Mouse (Mus musculus): ENCODE data around the gene Pkd1l2.

The Pkd1l2 gene

DNA sequence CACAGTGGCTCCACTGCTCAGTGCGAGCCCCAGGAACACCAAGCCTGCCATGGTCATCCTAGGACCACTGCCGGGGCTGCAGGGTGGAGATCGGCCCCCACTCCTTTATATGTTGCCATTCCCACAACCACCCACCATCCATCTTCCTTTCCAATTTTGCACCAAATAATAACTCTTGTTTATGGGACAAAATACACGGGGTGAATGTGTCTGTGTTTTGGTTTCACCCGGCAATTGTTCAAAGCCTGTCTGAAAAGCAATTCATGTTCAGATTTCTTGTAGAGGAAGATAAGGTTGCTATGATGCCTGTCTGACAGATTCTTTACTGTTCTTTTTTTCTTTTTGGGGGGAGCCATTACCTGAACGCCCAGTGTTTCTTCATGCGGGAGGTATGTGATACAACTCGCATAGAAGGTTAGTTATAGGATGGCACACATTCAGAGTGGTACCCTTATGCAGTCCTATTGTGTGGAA lies at the start of gene Pkd1l2:
Gene Pkd1l2, minus strand, starts transcription at position 51 of the 474 bp plus-strand sequence.
- no peak for DNase-seq

DNA sequence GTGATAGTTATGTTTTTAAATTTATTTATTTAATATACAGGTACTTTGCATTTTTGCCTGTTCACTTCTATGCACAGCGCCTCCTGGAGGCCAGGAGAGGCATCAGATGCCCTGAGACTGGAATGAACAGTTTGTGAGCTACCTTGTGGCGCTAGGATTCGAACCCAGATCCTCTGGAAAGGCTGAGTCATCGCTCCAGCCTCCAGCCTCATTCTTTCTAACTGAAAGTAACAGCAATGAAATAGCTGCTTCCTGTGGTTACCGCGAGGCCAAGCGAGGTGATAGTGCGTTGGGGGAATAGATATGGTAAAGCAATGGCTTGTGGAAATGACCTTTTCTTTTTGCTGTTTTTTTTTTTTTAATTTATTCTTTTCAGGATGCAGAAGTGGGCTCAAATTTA lies 44.8 kb upstream of the Pkd1l2 start:
- DNase-seq: no peak

DNA sequence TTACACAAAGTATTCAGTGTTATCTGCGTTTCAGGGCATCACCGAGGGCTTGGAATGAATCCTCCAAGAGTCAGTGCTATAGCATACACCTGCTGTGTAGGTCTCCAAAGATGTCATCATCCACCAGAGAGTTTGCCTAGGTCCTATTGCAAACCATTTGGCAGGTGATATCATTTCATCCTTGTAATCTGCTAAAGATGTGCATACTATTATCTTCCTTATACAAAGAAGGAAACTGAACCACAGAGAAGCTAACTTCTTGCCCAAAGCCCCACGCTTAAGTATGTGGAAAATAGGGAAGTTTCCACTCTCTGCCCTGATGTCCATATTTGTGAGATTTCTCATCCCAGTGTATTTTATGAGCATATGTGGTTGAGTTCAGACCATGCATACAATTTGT lies 44.2 kb upstream of the Pkd1l2 start:
- no peak for DNase-seq

DNA sequence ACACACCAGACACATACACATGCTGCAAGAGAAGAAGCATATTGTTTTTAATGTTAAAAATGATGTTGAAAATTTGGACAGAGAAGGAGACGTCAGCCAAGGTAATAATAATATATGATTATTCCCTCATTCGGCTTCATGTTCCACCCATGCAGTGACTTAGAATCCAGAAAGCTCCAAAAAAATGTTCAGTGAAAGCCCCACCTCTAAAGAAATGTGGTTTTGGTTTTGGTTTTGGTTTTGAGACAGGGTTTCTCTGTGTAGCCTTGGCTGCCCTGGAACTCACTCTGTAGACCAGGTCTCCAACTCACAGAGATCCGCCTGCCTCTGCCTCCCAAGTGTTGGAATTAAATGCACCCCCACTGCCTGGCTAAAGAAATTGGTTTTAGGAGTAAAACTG lies 43.6 kb upstream of the Pkd1l2 start:
- no peak for DNase-seq

DNA sequence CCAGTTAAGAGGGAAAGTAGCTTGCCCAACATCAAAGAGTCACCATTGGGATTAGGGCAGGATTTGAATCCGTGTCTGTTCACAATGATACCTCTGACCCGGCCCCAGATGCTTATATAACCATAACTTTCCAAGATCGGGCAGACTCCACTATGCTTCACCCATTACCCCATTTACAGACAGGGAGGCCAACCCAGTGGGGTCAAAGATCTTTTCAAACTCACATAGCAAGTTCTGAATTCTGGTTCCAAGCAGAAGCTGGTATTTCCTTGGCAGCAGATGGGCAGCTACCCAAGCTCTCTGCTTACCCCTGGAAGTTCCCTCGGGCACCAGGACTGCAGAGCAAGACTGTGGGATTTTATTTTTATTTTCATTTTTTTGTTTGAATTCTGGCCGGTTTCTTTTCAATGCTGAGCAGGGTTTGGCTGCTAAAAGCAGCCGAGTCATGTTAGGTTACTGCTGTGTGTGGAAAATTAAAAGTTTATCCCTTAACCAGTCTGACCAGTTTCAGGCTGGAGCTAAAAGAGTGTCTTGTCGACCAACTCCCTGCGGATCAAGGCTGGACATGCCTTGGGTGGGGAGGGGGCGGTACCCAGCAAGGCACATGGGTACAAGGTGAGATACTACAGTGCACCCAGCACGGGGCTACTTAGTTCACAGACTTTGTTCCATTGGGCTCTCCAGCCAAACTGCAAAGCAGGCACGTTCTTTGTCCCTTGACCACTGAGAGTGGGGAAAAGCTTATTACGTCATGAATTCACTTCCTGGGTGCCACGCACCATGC lies 41.8 kb upstream of the Pkd1l2 start:
- no peak for DNase-seq

DNA sequence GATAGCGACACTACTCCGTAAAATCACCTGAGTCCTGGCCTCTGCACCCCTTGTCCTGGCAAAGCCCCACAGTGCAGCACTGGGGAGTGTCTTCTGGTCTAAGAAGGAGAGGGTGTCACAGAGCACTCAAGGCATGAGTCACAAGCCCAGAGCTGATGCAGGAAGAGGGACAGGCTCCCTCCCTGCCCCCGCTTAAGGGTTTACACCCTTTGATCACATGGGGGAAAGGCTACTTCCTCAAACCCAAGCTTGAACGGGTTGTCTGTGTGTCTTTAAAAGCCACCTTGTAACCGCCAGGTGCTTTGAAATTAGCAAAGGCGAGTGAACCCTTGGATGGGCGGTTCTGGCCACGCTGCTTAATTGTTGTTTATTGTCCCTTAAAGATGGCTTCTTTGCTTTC lies 39.0 kb upstream of the Pkd1l2 start:
- DNase-seq: no peak

DNA sequence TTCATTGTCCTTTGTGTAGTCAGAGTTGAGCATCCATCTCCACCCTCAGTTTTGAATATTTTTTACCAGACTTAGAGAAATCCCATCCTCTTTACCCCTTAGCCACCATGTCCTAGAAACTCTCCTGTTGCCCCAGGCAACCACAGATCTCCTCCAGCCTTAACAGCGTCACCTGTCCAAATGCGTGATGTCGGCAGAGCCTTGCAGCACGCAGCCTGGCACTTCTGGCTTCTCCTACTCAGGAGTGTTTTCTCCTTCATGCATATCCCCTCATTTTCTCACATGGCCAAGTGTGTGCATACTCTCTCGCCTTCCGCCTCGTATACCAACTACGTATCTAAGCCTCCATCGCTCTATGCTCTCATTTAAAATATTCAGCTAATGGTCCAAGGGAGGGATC lies 36.2 kb upstream of the Pkd1l2 start:
- DNase-seq: no peak

DNA sequence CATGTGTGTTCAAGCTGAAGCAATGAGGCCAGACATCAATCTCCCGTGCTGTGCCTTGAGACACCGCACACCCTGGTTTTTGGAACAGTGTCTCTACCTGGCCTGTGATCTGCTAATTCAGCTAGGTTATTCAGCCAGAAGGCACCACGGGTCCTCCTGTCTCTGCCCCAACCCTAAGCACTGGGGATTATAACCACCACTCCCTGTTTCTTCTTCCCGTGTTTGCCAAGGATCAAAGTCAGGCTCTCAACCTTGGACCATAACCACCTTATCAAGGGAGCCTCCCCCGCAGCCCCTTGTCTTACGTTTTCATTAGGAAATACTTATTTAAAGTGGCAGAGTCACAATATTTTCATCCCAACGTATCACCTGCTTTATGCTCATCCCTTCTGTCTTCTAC lies 34.3 kb upstream of the Pkd1l2 start:
- DNase-seq: no peak

DNA sequence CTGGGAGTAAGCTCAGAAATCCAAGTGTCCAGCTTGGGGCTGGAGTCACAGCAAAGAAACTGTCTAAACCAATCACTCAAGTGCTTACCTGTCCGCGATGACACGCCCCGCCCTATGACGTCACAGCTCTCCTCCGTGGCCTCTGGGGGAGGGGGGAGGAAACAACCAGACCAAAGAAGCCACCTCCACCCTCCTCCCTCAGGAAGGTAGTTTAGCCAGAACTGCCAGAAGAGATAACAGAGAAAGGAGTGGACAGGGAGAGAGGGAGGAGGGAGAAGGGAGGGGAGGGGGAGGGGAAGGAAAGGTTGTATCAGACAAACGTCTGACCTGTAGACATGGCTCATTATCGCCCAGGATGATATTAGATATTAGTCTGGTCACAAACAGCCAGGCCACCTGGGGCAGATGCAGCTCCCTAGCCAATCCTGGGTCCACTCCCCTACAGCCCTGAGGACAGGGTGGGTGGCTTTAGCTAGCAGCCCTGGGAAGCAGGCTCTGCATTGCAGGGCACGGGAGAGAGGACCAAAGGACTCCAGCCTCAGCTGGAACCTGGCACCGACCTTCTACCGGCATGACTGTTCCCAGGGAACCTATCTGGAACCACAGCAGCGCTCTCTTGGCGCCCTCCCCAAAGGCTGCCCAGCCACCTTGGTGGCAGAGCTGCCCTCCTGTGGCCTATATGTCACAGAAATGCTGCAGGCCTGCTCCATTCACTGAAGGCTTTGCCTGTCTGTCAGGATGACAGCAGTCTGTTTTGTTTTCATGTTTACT lies 33.6 kb upstream of the Pkd1l2 start:
- DNase-seq: peak; percentile 60

DNA sequence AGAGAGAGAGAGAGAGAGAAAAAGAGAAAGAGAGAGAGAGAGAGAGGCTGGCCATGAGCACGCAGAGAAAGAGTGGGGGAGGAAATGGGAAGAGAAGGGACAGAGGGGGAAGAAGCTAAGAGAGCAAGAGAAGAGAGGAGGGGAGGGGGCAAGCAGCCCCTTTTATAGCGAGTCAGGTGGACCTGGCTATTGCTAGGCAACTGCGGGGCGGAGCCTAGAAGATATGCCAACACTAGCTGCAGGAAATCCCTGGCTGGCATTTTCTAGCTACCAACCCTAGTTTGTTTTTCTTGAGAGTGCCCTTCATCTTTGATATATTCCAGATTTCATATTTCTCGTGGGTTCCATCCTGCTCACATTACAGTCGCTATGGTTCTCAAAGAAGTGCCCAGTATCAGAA lies 32.8 kb upstream of the Pkd1l2 start:
- DNase-seq: no peak

DNA sequence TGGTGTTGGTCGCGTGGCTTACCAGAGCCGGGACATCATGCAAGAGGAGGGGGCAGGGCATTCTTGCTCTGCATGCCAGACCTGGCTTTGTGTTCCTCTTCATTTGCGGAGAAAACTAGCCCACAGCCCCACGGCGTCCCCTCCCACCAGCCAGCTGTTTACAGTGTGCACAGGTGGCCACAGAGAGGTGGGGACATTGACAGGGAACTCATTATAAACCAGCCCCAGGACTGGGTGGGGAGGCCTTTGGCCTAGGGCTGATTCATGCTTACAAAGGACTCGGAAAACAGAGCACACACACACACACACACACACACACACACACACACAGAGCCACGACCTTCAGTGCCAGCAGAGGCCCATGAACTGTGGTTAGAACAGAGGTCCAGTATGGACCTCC lies 30.0 kb upstream of the Pkd1l2 start:
- DNase-seq: no peak

DNA sequence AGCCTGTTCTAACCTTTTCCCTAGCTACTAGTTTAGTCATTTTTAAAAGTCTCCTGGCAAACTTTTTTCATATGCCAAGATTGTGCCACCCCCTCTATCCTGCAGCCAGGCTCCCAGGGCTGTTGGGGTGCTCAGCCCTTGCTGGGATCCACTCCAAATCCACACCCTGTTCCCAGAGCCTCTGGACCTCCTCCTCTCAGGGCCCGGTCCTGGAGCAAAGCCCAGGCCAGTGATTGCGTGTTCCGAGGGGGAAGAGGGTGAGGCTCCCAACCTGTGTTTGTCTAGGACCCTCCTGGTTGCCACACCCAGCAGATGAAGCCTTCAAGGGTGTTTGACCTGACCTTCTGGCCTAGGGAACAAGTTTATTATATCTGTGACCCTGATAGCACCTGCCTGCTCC lies 29.4 kb upstream of the Pkd1l2 start:
- peak; percentile 54 for DNase-seq

DNA sequence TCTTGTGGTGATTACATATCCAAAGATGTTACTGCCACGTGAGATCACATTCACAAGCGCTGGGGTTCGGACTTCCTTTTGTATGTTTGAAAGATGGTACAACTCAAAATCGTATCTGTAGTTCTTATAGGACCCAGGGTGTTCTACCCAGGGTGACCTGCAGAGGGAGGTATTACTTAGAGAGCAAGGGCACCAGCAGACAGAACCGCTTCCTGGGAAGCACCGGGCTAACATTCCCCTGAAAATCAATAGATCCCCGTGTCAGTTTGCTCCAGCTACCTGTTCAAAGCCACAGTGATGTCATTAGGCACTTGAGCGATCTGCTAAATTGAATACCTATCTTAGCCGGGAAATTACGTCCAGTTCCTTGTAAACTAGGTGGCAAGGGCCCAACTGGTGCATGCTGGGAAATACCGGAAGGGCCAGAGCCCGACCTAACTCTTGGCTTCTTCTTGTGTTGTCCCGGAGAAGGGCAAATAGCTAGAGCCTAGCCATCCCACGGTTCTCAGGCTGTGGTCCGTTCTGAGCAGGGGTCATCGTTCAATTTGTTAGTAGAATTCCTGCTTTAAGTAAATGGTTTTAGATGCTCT lies 27.6 kb upstream of the Pkd1l2 start:
- DNase-seq: peak; percentile 90

DNA sequence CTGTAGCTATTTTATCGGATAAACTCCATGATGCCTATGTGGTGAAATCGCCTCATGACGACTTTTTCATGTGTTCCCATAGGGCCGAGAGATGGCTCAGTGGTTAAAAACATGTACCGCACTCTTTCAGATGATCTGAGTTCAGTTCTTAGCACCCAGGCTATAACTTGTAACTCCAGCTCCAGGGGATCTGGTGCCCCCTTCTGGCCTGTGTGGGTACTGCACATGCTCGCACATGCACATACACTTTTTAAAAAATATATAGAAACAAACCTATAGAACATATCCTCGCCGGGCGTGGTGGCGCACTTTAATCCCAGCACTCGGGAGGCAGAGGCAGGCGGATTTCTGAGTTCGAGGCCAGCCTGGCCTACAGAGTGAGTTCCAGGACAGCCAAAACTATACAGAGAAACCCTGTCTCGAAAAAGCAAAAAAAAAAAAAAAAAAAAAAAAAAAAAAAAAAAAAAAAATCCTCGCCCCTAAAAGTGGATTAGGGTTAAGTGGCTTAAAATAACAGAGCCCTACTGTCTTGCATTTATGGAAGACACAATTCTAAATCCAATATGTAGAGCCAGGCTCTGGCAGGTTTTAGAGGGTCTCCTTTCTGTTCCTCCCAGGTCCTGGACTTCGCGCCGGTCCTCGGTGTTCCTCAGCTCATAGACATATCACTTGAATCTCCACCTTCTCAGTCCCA lies 26.9 kb upstream of the Pkd1l2 start:
- no peak for DNase-seq

DNA sequence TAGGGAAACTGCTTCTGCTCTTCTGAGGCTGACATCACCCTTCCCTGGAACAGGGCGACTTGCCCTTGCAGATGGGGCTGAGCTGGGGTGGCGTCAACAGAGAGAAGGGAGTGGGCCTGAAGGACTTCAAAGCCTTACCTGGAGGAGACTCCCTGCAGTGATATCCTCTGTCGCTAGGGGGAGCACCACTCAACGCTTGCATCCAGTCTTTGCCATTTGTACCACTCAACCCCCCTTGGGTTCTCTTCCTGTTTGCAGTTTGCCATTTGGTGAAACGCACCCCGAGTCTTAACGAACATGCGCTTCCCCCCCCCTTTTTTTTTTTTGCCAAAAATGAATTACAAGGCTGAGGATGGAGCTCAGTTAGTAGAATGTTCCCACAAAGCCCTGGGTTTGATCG lies 25.3 kb upstream of the Pkd1l2 start:
- peak; percentile 80 for DNase-seq

DNA sequence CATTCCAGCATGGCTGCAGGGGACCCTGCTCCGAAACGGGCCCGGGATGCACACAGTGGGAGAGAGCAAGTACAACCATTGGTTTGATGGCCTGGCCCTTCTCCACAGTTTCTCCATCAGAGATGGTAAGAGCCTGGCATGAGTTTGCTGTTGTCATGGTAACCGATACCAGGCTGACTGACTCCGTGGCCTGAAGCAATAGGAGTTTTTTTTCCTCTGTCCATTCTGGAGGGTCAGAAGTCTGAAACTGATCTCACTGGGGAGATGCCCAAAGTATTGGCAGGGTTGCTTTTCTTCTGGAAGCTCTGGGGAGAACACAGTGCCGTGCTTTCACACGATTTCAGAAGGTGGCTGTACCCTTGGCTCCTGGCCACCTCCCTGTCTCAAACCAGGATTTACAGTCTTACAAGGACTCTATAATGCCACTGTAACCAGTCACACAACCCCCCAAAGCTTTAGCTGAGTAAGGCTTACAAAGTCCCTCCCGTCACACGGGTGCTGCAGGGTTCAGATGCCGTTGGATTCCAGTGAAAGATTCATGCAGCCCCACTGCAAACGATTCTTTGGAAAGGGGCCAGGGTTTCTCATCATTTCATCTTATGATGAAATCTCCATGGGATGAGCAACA lies 15.4 kb upstream of the Pkd1l2 start:
- DNase-seq: peak; percentile 64

DNA sequence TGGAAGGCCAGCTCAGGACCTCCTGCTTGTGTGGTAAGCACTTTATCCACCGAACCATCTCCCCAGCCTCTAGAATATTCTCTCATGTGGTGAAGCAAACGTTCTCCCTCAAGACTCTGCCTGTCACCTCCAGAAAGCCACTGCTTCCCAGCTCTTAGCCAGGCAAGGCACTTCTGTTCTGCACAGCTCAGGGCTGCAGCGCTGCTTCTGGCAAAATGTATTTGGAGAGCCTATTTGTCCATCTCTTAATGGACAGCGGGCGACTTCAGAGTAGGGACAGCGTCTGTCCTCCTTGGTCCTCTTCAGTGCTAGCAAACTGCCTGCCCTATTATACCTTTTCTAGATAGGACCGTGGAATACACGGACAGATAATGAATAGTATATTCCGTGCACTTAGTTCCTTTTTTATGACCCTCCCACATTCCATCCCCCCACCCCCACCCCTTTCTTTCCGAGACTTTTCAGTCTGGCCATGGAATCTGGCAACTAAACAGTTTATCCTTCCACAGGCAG lies 14.9 kb upstream of the Pkd1l2 start:
- no peak for DNase-seq

DNA sequence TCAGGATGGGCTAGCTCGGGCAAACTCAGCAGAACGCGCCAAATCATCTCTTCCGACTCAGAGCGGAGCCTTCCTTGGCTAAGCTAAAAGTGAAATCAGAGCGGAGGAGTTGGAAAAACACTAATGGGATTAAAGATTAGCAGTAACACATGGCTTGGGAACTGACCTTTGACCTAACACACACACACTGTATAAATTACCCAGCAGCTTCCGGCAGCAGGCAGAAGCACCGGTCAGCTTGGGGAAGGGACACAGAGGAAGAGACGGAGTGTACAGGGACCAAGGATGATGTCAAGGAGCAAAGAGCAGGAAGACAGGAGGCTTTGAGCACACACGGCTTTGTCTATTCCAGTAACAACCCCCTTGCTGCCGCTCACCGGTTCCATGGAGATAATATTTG lies 13.4 kb upstream of the Pkd1l2 start, which contains the start of gene Bco1:
Gene Bco1, plus strand, starts transcription at position 208 of the 400 bp plus-strand sequence.
- peak; percentile 27 for DNase-seq

DNA sequence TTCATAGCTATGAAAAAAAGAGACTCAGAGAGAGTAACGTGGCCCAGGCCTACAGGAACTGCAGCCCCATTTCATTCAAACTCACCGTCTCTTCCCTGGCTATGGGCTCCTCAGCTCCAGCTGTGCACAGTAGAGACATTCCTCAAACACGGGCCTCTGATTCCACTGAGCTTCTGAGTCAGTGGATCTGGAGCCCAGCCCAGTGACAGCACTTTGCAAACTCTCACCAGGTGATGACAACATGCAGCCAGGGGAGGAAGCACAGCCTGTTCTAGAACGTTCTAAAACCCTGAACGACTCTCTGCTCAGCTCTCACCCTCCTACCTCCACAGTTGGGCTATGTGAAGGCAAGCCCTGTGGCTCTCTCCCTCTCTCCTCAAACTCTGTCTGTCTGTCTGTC lies 11.8 kb upstream of the Pkd1l2 start:
- peak; percentile 23 for DNase-seq

DNA sequence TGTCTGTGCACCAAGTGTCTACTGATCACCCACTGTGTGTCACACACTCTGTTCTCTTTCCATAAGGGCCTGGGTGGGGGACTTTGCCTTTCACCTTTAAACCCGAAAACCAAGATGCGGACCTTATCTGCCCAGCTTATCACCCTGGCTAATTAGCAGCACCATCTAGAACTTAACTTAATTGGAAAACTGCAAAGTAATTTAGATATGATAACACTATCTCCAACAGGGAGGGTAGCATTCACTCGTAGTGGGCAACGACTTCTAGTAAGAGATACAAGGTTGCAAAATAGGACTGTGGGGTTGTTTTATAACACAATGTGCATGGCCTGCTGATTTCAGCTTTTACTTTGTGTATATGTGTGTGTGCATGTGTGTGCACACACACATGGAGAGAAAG lies 7.6 kb upstream of the Pkd1l2 start:
- DNase-seq: no peak

DNA sequence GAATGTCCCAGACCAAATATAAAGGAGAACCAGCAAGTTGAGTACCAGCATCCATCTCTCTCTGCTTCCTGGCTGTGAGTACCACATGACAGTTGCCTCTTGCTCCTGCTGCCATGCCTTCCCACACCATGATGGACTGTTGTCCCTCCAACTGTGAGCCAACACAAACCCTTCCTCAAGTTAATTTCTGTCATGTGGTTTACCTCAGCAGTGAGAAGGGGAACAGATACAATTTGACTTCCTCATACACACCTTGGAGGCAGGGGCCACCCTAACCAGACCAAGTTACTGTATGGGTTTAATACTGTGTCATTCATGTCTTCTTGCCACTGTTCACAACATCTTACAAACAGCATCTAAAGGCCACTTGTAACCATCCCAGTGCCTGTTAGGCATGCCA lies 4.8 kb upstream of the Pkd1l2 start:
- DNase-seq: no peak

DNA sequence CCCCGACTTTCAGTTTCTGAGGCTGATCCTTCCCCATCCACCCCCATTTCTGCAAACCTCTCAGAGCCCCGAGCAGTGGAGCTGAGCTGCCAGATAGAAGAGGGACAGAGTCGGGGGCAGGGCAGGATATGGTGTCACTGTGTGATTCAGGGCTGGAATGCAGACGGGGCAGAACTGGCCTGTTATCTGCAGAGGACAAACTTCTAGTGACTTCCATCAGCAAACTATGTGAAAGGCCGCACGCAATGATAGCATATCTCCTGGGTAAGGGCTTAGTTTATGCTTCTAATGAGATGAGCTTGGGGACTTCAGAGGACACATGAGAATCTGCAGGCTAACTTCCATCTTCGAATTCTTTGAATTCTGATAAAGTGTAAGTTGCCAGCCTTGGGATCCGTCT lies 3.3 kb upstream of the Pkd1l2 start:
- DNase-seq: peak; percentile 32

Measured in lung, postnatal 10 days (tissue).